Mouse (Mus musculus): Measurements from ENCODE around the gene Pik3r2. TPM values are rescaled to one million over a fixed set of nuclear protein-coding genes. Genes with fewer than 3 reads are reported as not detected.

Pik3r2 gene
- total RNA-seq, 2 experiments from 2014 or later = 72.0 to 78.8 TPM

GRCm38 (mm10) chr8:70775227-70775626 lies 1.3 kb downstream of the Pik3r2 start:
- DNase-seq (ENCODE audit: low spot score in 2 of 2) = no peak

DNA sequence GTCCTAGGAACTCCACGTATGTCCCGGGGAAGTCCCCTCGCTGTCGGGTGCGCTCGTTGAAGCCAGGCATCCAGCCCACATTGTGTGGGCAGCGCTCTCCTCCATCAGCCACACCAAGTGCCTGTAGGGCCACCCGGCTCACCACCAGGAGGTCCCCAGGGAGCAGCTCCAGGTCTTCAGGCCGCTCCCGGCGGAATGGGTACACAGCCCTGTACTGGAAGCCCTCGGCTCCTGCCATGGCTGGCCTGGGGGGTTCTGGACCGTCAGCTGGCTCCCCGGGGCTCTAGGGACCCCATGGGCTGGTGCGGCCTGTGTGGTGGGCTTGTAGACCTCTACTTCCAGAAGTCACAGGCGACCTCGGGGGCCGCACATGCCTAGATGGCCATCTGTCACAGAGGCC lies 1.8 kb downstream of the Pik3r2 start:
- DNase-seq (ENCODE audit: low spot score in 2 of 2) = no peak

DNA sequence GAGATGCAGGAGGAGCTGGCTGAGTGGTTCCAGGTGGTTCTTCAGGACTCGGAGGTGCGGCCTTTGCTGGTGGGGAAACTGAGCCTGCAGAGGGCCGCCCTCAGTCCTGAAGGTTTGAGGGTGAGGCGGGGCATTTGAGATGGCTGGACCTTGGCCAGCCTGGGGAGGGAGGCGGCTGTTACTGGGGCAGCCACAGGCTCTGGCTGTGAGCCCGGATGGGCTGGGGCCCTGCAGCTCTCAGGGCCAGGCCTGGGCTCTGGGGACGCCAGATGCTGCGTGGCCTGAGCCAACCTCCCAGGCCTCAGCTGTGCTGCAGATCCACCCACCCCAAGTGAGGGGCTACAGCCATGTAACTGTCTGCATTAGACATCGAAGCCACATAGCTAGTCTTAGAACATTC lies 2.7 kb downstream of the Pik3r2 start:
- DNase-seq (ENCODE audit: low spot score in 2 of 2) = no peak

DNA sequence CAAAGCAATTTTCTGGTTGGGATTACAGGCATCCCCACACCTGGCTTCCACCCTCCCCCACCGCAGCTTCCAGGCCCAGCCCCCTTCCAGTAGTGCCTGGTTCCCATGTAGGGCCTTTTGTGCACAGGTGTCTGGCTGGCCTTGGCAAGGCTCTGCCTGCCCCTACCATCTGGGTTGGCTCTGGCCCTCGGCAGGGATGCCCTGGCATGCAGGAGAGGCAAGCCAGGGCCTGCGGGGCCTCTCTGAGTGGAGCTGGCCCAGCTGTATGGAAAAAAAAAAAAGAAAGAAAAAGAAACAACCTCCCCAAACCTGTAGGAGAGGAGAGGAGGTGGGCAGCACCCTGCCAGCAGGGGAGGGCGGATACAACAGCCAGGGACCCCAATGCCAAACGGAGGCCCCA lies 3.1 kb downstream of the Pik3r2 start:
- no peak for DNase-seq (ENCODE audit: low spot score in 2 of 2)

GRCm38 (mm10) chr8:70772890-70773289 lies 3.6 kb downstream of the Pik3r2 start:
- no peak for DNase-seq (ENCODE audit: low spot score in 2 of 2)

GRCm38 (mm10) chr8:70772075-70772474 lies 4.4 kb downstream of the Pik3r2 start:
- DNase-seq (ENCODE audit: low spot score in 2 of 2) = no peak

- DNase-seq (ENCODE audit: low spot score in 2 of 2) = no peak
These were observed 5.3 kb downstream of the Pik3r2 start for GRCm38 (mm10) chr8:70771217-70771616.

DNA sequence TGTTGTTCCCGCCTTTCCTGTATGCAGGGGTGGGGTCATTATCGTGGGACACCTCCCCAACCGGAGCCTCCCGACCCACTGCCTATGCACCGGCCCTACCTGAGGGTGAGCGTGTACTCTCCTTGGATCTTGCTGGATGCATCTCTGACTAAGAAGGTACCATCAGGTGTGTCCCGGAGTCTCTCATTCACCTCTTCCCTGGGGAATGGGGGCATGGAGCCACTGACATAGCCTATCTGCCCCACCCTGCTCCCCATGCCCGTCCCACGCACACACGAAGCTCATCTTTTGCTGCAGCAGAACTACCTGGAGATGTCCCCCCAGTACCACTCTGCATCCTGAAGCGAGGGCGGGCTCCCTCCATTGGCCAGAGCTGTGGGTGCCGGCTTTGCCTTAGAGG lies 5.8 kb downstream of the Pik3r2 start:
- DNase-seq (ENCODE audit: low spot score in 2 of 2) = no peak

DNA sequence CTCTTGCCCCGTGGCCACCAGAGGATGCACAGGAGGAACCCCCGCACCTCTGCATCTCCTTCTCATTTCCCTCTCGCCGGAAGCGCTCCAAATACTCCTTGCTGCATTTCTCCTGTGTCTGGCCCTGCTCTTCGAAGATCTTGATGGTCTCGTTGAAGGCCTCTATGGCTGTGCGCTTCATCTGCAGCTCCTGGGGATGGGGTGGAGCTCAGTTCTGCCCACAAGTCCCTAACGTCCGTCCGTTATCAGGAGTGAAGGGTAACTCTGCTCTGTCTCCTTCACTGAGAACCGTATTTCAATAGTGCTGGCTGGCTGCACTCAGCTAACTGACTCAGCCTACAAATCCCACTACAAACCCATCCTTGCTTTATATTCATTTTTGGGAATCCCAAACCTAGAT lies 6.7 kb downstream of the Pik3r2 start:
- DNase-seq (ENCODE audit: low spot score in 2 of 2) = no peak

DNA sequence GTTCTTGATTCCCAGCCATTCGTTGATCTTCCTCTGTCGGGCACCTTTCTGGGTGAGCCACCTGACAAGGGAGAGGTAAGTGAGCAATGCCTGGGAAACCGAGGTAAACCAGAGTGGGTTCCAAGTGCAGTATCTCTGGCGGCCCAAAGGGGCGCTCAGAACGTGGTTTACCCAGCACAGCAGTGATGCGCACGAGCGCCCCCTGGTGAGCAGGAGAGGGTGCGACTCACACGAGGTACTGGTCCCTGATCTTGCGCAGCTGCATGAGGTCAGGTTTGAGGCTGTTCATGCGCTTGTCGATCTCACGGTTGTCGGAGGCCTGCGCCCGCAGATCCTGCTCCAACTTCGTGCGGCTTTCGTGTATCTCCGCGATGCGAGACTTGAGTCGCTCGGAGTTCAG lies 7.2 kb downstream of the Pik3r2 start:
- DNase-seq (ENCODE audit: low spot score in 2 of 2) = peak; percentile 86 to 93

GRCm38 (mm10) chr8:70768956-70769355 lies 7.6 kb downstream of the Pik3r2 start:
- no peak for DNase-seq (ENCODE audit: low spot score in 2 of 2)

GRCm38 (mm10) chr8:70768231-70768776 lies 8.2 kb downstream of the Pik3r2 start:
- DNase-seq (ENCODE audit: low spot score in 2 of 2) = no peak

DNA sequence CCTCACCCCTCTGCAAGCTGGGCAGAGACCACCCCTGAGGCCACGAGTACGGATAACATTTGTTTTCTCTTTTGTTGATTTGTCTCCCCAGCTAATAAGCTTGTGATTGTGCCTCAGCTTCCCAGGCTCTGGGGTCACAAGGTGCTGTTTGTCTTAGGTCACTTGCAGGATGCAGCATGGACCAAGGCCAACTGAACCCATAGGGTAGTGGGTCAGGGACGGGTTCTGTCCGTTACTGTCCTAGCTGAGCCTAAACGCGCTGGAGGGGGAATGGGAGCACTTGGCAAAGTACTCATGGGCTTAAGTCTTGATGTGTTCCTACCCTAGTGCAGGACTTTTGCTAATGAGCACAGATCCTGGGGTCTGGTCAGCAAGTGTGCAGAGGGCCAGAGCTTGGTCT lies 9.0 kb downstream of the Pik3r2 start:
- DNase-seq (ENCODE audit: low spot score in 2 of 2) = no peak

- peak in 1 of 2 experiments; percentile 50 for DNase-seq (ENCODE audit: low spot score in 2 of 2)
These were observed 9.7 kb downstream of the Pik3r2 start for GRCm38 (mm10) chr8:70766571-70767440.

DNA sequence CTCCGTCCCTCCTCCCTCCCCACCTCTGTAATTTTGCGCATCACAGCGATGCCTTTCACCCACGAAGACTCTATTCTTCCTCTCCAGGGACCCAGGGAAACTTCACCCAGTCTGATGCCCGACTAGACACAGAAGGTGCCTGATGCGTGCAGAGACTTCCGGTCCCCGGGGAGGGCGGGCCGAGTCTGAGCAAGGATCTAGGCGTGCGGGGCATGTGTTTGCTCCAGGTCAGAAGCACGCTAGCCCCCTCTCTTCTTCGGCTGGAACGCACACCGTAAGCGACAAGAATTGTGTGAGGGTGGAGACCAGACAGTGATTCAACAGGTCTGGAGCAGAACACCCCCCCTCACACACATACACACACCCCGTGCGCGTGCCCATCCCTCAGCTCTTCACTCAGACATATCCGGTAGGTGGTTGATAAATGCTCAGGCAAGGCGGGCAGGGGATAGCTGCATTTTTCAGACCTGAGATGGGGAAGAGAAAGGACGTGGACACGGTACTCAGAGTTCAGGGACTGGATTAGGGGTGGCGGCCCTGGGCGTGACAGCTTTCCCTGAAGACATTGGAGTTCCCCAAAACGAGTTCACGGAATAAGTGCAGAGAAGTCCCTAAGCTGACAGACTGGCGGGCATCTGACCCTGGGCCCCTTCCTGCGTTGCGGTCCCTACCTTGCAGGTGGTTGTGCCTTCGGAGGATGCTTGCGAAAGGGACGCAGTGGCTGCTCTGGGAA lies 10.5 kb downstream of the Pik3r2 start:
- no peak for DNase-seq (ENCODE audit: low spot score in 2 of 2)

GRCm38 (mm10) chr8:70765329-70765728 lies 11.2 kb downstream of the Pik3r2 start:
- DNase-seq (ENCODE audit: low spot score in 2 of 2) = no peak

DNA sequence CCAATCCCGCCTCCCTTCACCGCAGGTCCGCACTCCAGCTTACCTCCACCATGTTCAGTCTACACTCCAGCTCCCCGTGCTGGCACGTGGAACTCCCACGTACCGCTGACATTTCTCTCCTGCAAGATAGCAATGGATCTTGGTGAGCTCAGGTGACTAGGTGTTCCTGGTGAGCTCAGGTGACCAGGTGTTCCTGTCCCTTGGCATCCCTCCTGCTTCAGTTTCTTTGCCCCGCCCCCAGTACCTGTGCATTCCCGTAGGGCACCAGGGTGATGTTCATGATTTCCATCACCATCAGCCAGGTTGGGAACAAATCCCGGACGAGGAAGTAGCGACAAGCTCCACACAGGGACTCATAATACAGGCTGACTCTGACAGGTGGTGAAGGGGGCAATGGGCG lies 11.8 kb downstream of the Pik3r2 start:
- DNase-seq (ENCODE audit: low spot score in 2 of 2) = no peak

GRCm38 (mm10) chr8:70764026-70764425 lies 12.5 kb downstream of the Pik3r2 start:
- no peak for DNase-seq (ENCODE audit: low spot score in 2 of 2)

- DNase-seq (ENCODE audit: low spot score in 2 of 2) = no peak
These were observed 13.2 kb downstream of the Pik3r2 start for GRCm38 (mm10) chr8:70763354-70763753.

GRCm38 (mm10) chr8:70762118-70762517 lies 14.4 kb downstream of the Pik3r2 start:
- no peak for DNase-seq (ENCODE audit: low spot score in 2 of 2)

- peak; percentile 64 to 87 for DNase-seq (ENCODE audit: low spot score in 2 of 2)
These were observed 15.6 kb downstream of the Pik3r2 start, which contains the start of gene Mpv17l2 for GRCm38 (mm10) chr8:70760775-70761406. Mpv17l2 (minus strand) TSS chr8:70760946.

DNA sequence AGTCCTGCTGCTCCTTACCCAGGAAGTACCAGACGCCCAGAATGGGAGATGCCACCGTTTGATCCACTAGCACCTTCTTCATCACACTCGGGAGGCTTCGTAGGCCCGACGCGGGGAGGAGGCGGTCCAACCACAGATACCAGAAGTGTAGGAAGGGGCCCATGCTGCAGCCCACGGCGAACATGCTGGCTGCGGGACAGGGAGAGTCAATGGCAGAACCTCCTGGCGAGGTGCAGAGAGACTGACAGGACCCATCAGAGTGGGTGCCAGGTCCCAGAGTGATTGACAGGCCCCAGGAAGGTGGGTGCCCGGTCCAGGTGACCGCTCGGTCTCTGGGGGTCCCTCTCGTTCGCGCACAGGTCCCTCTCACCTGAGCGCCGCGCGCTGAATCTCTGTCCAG lies 16.2 kb downstream of the Pik3r2 start:
- no peak for DNase-seq (ENCODE audit: low spot score in 2 of 2)
